8 mouse cellular contexts compared by ENCODE assay signal in genomic region chr7:55841977-55842503, GRCm38 (mm10). TPM values are rescaled to one million over a fixed set of nuclear protein-coding genes. Genes with fewer than 3 reads are reported as not detected.
DNase-seq lines count a peak whose midpoint lies in the region; ATAC-seq and TF ChIP-seq lines count a peak whose summit lies in the region.

No protein-coding gene starts in this region.

- ATAC-seq in Patski, result peak; percentile 99
- ATAC-seq in hindbrain, embryonic 12.5 days (ENCODE audit: low FRiP score), result peak; percentile 95

- H3K27me3 ChIP-seq in Patski, result no peaks in the 10 kb centered on the region
- no peaks in the 10 kb centered on the region for H3K27me3 ChIP-seq in hindbrain, embryonic 12.5 days

- peaks cover 7% of the 10 kb centered on the region; the same call in 1 of the 2 replicates for H3K4me1 ChIP-seq in hindbrain, embryonic 12.5 days

- no peak for TF ChIP-seq CTCF in Patski (IDR thresholded peaks at IDR 0.05)

- under 1% methylated on average over 39 of the region's 47 CpGs for WGBS in hindbrain, embryonic 12.5 days

- H3K27ac ChIP-seq in hindbrain, embryonic 12.5 days, result peak overlapping the region; percentile 87

- CTCF ChIA-PET in Patski (lab: Charles Lee), result interaction anchor here (1.4 kb wide), 1 partner anchor 8 kb away, joined by 3 read pairs; no protein-coding TSS in a partner anchor

- no peaks in the 10 kb centered on the region for H3K36me3 ChIP-seq in hindbrain, embryonic 12.5 days

- H3K4me2 ChIP-seq in hindbrain, embryonic 12.5 days (replicated peaks), result peak overlapping the region; percentile 61

- H3K9ac ChIP-seq in hindbrain, embryonic 12.5 days, result peak overlapping the region; percentile 71

- no peak for DNase-seq in Patski (ENCODE audit: low read depth, low spot score)
- DNase-seq in cerebellum, postnatal 10 days, result peak; percentile 89 to 94
- peak; percentile 77 to 85 for DNase-seq in frontal cortex, postnatal 10 days (ENCODE audit: low spot score in 2 of 2)
- DNase-seq in layer of hippocampus, postnatal 36 days, result peak; percentile 89 to 90
- peak; percentile 94 for DNase-seq in lung, postnatal 25 days (ENCODE audit: low spot score)
- peak; percentile 40 for DNase-seq in retina, adult 2 months (ENCODE audit: low read depth, low spot score)
- DNase-seq in thymus, postnatal 25 days, result peak; percentile 56

- POLR2A ChIA-PET in Patski (lab: Charles Lee), result interaction anchor here (0.6 kb wide), 1 partner anchor 39 kb away, joined by 3 read pairs; no protein-coding TSS in a partner anchor

- no peaks in the 10 kb centered on the region for H3K9me3 ChIP-seq in hindbrain, embryonic 12.5 days (replicated peaks)

- peak overlapping the region; percentile 83 for H3K4me3 ChIP-seq in hindbrain, embryonic 12.5 days

- in situ Hi-C loops in Patski (cut with MboI; ENCODE audit: low pct_unique_long_range_greater_than_20kb), result no loop called here

RNA-seq across cellular contexts. Expression of gene Cyfip1, which starts 0.5 kb away (rescaled TPM):
- polyA plus RNA-seq in Patski (2021), result 81.0 TPM
- polyA plus RNA-seq in hindbrain, embryonic 12.5 days (2016; fragmentation: Nextera tagmentation; extraction: Ambion mirVana), result 81.3 and 83.7 TPM in 2 replicates
- 100 to 1,000 TPM; 107 to 121 TPM for total RNA-seq in layer of hippocampus, postnatal 36 days (2021)

RNA-seq across cellular contexts. Expression of gene Tubgcp5, which starts 48.1 kb away (rescaled TPM):
- polyA plus RNA-seq in Patski (2021), result 21.6 TPM
- 40.7 and 42.8 TPM in 2 replicates for polyA plus RNA-seq in hindbrain, embryonic 12.5 days (2016; fragmentation: Nextera tagmentation; extraction: Ambion mirVana)
- 10 to 100 TPM; 30.3 to 30.9 TPM for total RNA-seq in layer of hippocampus, postnatal 36 days (2021)
